Mouse (Mus musculus) heart, postnatal 0 days (tissue): ENCODE measurements around the gene Rdh16f2.

Experiments
- CTCF ChIP-seq: IDR thresholded peaks from 2 replicates; pipeline ENCODE4 v1.5.1; 2016; ENCODE audit warnings: antibody characterized with exemption, control low read depth, low read depth
- EP300 ChIP-seq: IDR thresholded peaks from 2 replicates; pipeline ENCODE4 v1.6.1; 2016; ENCODE audit warnings: antibody characterized with exemption, low read depth

GRCm38 (mm10) chr10:127878262-127879057 lies 12.2 kb downstream of the Rdh16f2 start:
- TF ChIP-seq CTCF, result no peak
- no peak for TF ChIP-seq EP300
